ENCODE assay signal across 7 mouse cellular contexts in the genomic region with DNA sequence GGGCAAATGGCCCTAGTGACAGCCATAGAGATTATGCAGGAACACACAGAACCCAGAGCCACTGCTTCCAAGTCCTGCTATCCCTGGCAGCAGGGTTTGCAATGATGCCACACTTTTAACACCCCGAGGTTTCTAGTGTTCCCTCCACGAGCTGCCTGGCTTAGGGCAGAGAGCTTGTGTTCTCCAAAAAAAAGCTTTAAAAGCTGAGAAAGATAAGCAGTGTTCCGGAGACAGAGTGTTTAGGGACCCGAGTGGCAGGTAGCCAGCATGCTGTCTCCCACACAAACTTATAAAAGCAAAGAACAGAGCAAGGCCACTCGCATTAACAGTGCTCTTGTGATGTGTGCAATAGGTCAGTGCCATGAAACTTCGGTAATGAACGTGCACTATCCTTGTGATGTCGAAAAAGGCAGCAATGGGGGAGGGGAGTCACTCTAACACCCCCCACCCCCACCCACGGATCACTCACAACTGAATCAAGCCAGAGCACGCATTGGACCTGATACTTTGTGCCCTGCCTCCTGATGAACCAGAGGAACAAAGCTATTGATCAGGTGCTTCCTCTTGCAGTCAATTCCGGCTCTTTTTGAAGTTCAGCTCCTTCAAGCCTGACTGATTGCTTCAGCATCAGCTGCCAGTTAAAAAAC. TPM values are rescaled to one million over a fixed set of nuclear protein-coding genes. Genes with fewer than 3 reads are reported as not detected.
A peak's percentile ranks its signal among the peaks of the same experiment; 100 is the strongest.
DNase-seq lines count a peak whose midpoint lies in the region; ATAC-seq lines count a peak whose summit lies in the region.

No protein-coding gene starts in this region.

- no peak for ATAC-seq in midbrain, embryonic 11.5 days (ENCODE audit: low FRiP score)
- ATAC-seq in embryonic facial prominence, embryonic 12.5 days (ENCODE audit: insufficient number of reproducible peaks, insufficient read depth, low FRiP score, low TSS enrichment) = no peak
- no peak for ATAC-seq in limb, embryonic 13.5 days (ENCODE audit: low FRiP score, low read depth)
- ATAC-seq in stomach, embryonic 14.5 days (ENCODE audit: insufficient number of reproducible peaks, insufficient read depth, low FRiP score, low read depth) = no peak

- peak; percentile 14 for DNase-seq in midbrain, embryonic 11.5 days (ENCODE audit: low spot score, missing footprints)
- DNase-seq in midbrain, embryonic 10.5 days (ENCODE audit: low spot score) = no peak
- DNase-seq in spleen, adult 12 weeks (ENCODE audit: low spot score) = no peak
- no peak for DNase-seq in embryo, embryonic 11 days

- H3K36me3 ChIP-seq in midbrain, embryonic 11.5 days (ENCODE audit: control insufficient read depth, insufficient read depth, low read length) = no peaks in the 10 kb centered on the region
- H3K36me3 ChIP-seq in midbrain, embryonic 10.5 days = no peaks in the 10 kb centered on the region
- no peaks in the 10 kb centered on the region for H3K36me3 ChIP-seq in embryonic facial prominence, embryonic 12.5 days
- no peaks in the 10 kb centered on the region; the same call in 1 of the 2 replicates for H3K36me3 ChIP-seq in limb, embryonic 13.5 days
- no peaks in the 10 kb centered on the region for H3K36me3 ChIP-seq in stomach, embryonic 14.5 days (ENCODE audit: control insufficient read depth, insufficient read depth, low read length)

- H3K27ac ChIP-seq in midbrain, embryonic 11.5 days (ENCODE audit: low read depth, low read length) = no peak overlapping the region
- H3K27ac ChIP-seq in midbrain, embryonic 10.5 days (replicated peaks) = no peak overlapping the region
- H3K27ac ChIP-seq in embryonic facial prominence, embryonic 12.5 days = no peak overlapping the region
- H3K27ac ChIP-seq in limb, embryonic 13.5 days = no peak overlapping the region
- no peak overlapping the region for H3K27ac ChIP-seq in stomach, embryonic 14.5 days (ENCODE audit: low read length)

- no peak overlapping the region for H3K4me2 ChIP-seq in midbrain, embryonic 11.5 days
- 0 out of 2 replicates have a peak overlapping the region, but pooled peaks have one; percentile 92 for H3K4me2 ChIP-seq in embryonic facial prominence, embryonic 12.5 days (replicated peaks)
- peak overlapping the region; percentile 89 for H3K4me2 ChIP-seq in limb, embryonic 13.5 days (replicated peaks)
- peak overlapping the region; percentile 6; the same call in 1 of the 2 replicates for H3K4me2 ChIP-seq in stomach, embryonic 14.5 days (replicated peaks; ENCODE audit: low read depth, low read length)

- H3K4me3 ChIP-seq in midbrain, embryonic 11.5 days (ENCODE audit: low read depth, low read length) = no peak overlapping the region
- no peak overlapping the region for H3K4me3 ChIP-seq in midbrain, embryonic 10.5 days
- H3K4me3 ChIP-seq in embryonic facial prominence, embryonic 12.5 days = no peak overlapping the region
- H3K4me3 ChIP-seq in limb, embryonic 13.5 days = 0 out of 2 replicates have a peak overlapping the region, but pooled peaks have one; percentile 82
- no peak overlapping the region for H3K4me3 ChIP-seq in stomach, embryonic 14.5 days (ENCODE audit: low read depth, low read length)

- H3K9me3 ChIP-seq in midbrain, embryonic 11.5 days (ENCODE audit: control insufficient read depth, low read length) = no peaks in the 10 kb centered on the region
- no peaks in the 10 kb centered on the region for H3K9me3 ChIP-seq in midbrain, embryonic 10.5 days (replicated peaks)
- no peaks in the 10 kb centered on the region for H3K9me3 ChIP-seq in embryonic facial prominence, embryonic 12.5 days
- no peaks in the 10 kb centered on the region for H3K9me3 ChIP-seq in limb, embryonic 13.5 days
- H3K9me3 ChIP-seq in stomach, embryonic 14.5 days (ENCODE audit: control insufficient read depth, low read depth, low read length) = no peaks in the 10 kb centered on the region

- peaks cover 10% of the 10 kb centered on the region; the same call in 1 of the 2 replicates for H3K4me1 ChIP-seq in midbrain, embryonic 11.5 days (ENCODE audit: control insufficient read depth, insufficient read depth, low read length)
- peaks cover 30% of the 10 kb centered on the region for H3K4me1 ChIP-seq in midbrain, embryonic 10.5 days
- H3K4me1 ChIP-seq in embryonic facial prominence, embryonic 12.5 days = peaks cover 15% of the 10 kb centered on the region; the same call in 1 of the 2 replicates
- H3K4me1 ChIP-seq in limb, embryonic 13.5 days = peaks cover 34% of the 10 kb centered on the region
- H3K4me1 ChIP-seq in stomach, embryonic 14.5 days (ENCODE audit: control insufficient read depth, insufficient read depth, low read length) = peaks cover 12% of the 10 kb centered on the region; the same call in 1 of the 2 replicates

- no peaks in the 10 kb centered on the region for H3K27me3 ChIP-seq in midbrain, embryonic 11.5 days (ENCODE audit: control insufficient read depth, insufficient read depth, low read length)
- peaks cover 18% of the 10 kb centered on the region for H3K27me3 ChIP-seq in midbrain, embryonic 10.5 days (ENCODE audit: low read depth, poor library complexity, severe bottlenecking)
- no peaks in the 10 kb centered on the region for H3K27me3 ChIP-seq in embryonic facial prominence, embryonic 12.5 days
- no peaks in the 10 kb centered on the region for H3K27me3 ChIP-seq in limb, embryonic 13.5 days
- H3K27me3 ChIP-seq in stomach, embryonic 14.5 days (ENCODE audit: control insufficient read depth, insufficient read depth, low read length) = no peaks in the 10 kb centered on the region

- no peak overlapping the region for H3K9ac ChIP-seq in midbrain, embryonic 11.5 days (ENCODE audit: low read length)
- no peak overlapping the region for H3K9ac ChIP-seq in embryonic facial prominence, embryonic 12.5 days
- H3K9ac ChIP-seq in limb, embryonic 13.5 days = peak overlapping the region; percentile 10; the same call in 1 of the 2 replicates
- no peak overlapping the region for H3K9ac ChIP-seq in stomach, embryonic 14.5 days (replicated peaks; ENCODE audit: low read depth, low read length)

- 83% methylated on average over 11 of the region's 11 CpGs for WGBS in midbrain, embryonic 11.5 days
- WGBS in midbrain, embryonic 10.5 days = 80% methylated on average over 11 of the region's 11 CpGs
- 82% methylated on average over 11 of the region's 11 CpGs for WGBS in embryonic facial prominence, embryonic 12.5 days
- WGBS in limb, embryonic 13.5 days = 69% methylated on average over 11 of the region's 11 CpGs
- 69% methylated on average over 11 of the region's 11 CpGs for WGBS in stomach, embryonic 14.5 days

RNA-seq across cellular contexts. Expression of a gene that starts 2.1 kb away (rescaled TPM):
- polyA plus RNA-seq in midbrain, embryonic 11.5 days (2014; fragmentation: Nextera tagmentation; extraction: Ambion mirVana) = 53.3 and 54.9 TPM in 2 replicates
- polyA plus RNA-seq in midbrain, embryonic 10.5 days (2016; fragmentation: Nextera tagmentation; extraction: Ambion mirVana) = 104 and 111 TPM in 2 replicates
- polyA plus RNA-seq in embryonic facial prominence, embryonic 12.5 days (2016; fragmentation: Nextera tagmentation; extraction: Ambion mirVana) = 235 and 258 TPM in 2 replicates
- polyA plus RNA-seq in limb, embryonic 13.5 days (2015; fragmentation: Nextera tagmentation; extraction: Ambion mirVana) = 255 and 260 TPM in 2 replicates
- polyA plus RNA-seq in stomach, embryonic 14.5 days (2014; fragmentation: Nextera tagmentation; extraction: Ambion mirVana) = 68.4 and 74.6 TPM in 2 replicates

RNA-seq across cellular contexts. Expression of a gene that starts 27.2 kb away (rescaled TPM):
- polyA plus RNA-seq in midbrain, embryonic 11.5 days (2014; fragmentation: Nextera tagmentation; extraction: Ambion mirVana) = 1.5 TPM in 2 replicates
- polyA plus RNA-seq in midbrain, embryonic 10.5 days (2016; fragmentation: Nextera tagmentation; extraction: Ambion mirVana) = 2.1 TPM in 2 replicates
- 2.1 and 2.5 TPM in 2 replicates for polyA plus RNA-seq in embryonic facial prominence, embryonic 12.5 days (2016; fragmentation: Nextera tagmentation; extraction: Ambion mirVana)
- polyA plus RNA-seq in limb, embryonic 13.5 days (2015; fragmentation: Nextera tagmentation; extraction: Ambion mirVana) = 2.1 and 3.2 TPM in 2 replicates
- polyA plus RNA-seq in stomach, embryonic 14.5 days (2014; fragmentation: Nextera tagmentation; extraction: Ambion mirVana) = 2.2 and 2.7 TPM in 2 replicates

RNA-seq across cellular contexts. Expression of a gene that starts 45.8 kb away (rescaled TPM):
- 52.1 and 53.5 TPM in 2 replicates for polyA plus RNA-seq in midbrain, embryonic 11.5 days (2014; fragmentation: Nextera tagmentation; extraction: Ambion mirVana)
- polyA plus RNA-seq in midbrain, embryonic 10.5 days (2016; fragmentation: Nextera tagmentation; extraction: Ambion mirVana) = 45.5 and 49.4 TPM in 2 replicates
- polyA plus RNA-seq in embryonic facial prominence, embryonic 12.5 days (2016; fragmentation: Nextera tagmentation; extraction: Ambion mirVana) = 59.5 and 62.9 TPM in 2 replicates
- 59.0 and 60.5 TPM in 2 replicates for polyA plus RNA-seq in limb, embryonic 13.5 days (2015; fragmentation: Nextera tagmentation; extraction: Ambion mirVana)
- polyA plus RNA-seq in stomach, embryonic 14.5 days (2014; fragmentation: Nextera tagmentation; extraction: Ambion mirVana) = 52.9 and 56.3 TPM in 2 replicates

RNA-seq across cellular contexts. Expression of a gene that starts 46.3 kb away (rescaled TPM):
- 2.2 and 3.0 TPM in 2 replicates for polyA plus RNA-seq in midbrain, embryonic 11.5 days (2014; fragmentation: Nextera tagmentation; extraction: Ambion mirVana)
- polyA plus RNA-seq in midbrain, embryonic 10.5 days (2016; fragmentation: Nextera tagmentation; extraction: Ambion mirVana) = 1.4 and 1.8 TPM in 2 replicates
- 2.0 and 2.1 TPM in 2 replicates for polyA plus RNA-seq in embryonic facial prominence, embryonic 12.5 days (2016; fragmentation: Nextera tagmentation; extraction: Ambion mirVana)
- polyA plus RNA-seq in limb, embryonic 13.5 days (2015; fragmentation: Nextera tagmentation; extraction: Ambion mirVana) = 2.1 TPM in 2 replicates
- 2.2 and 3.3 TPM in 2 replicates for polyA plus RNA-seq in stomach, embryonic 14.5 days (2014; fragmentation: Nextera tagmentation; extraction: Ambion mirVana)

RNA-seq across cellular contexts. Expression of a gene that starts 46.3 kb away (rescaled TPM):
- polyA plus RNA-seq in midbrain, embryonic 11.5 days (2014; fragmentation: Nextera tagmentation; extraction: Ambion mirVana) = not detected in 2 replicates
- not detected in 2 replicates for polyA plus RNA-seq in midbrain, embryonic 10.5 days (2016; fragmentation: Nextera tagmentation; extraction: Ambion mirVana)
- polyA plus RNA-seq in embryonic facial prominence, embryonic 12.5 days (2016; fragmentation: Nextera tagmentation; extraction: Ambion mirVana) = 0.46 TPM in 1 of 2 replicates, not detected in the other
- polyA plus RNA-seq in limb, embryonic 13.5 days (2015; fragmentation: Nextera tagmentation; extraction: Ambion mirVana) = not detected in 2 replicates
- 0.87 TPM in 1 of 2 replicates, not detected in the other for polyA plus RNA-seq in stomach, embryonic 14.5 days (2014; fragmentation: Nextera tagmentation; extraction: Ambion mirVana)
